Mouse (Mus musculus): Measurements from ENCODE around the gene Amfr.
A peak's percentile ranks its signal among the peaks of the same experiment; 100 is the strongest.

Amfr gene

GRCm38 (mm10) chr8:94012013-94012951 is at the start of gene Amfr:
Gene Amfr, minus strand, starts transcription at chr8:94012842.
- peak; percentile 47 to 54 for DNase-seq (ENCODE audit: low spot score in 2 of 2)

- peak in 1 of 2 experiments; percentile 51 for DNase-seq (ENCODE audit: low spot score in 2 of 2)
Measured at GRCm38 (mm10) chr8:94057157-94057854, 44.7 kb upstream of the Amfr start.

GRCm38 (mm10) chr8:94052696-94053095 is 40.1 kb upstream of the Amfr start:
- DNase-seq (ENCODE audit: low spot score in 2 of 2), result no peak

- no peak for DNase-seq (ENCODE audit: low spot score in 2 of 2)
Measured at GRCm38 (mm10) chr8:94047845-94048244, 35.2 kb upstream of the Amfr start.

- DNase-seq (ENCODE audit: low spot score in 2 of 2), result no peak
Measured at GRCm38 (mm10) chr8:94037806-94038205, 25.2 kb upstream of the Amfr start.

- DNase-seq (ENCODE audit: low spot score in 2 of 2), result peak; percentile 91
Measured at GRCm38 (mm10) chr8:94036944-94037524, 24.4 kb upstream of the Amfr start, which contains the start of the genes Nudt21 and Ogfod1. Gene Nudt21, minus strand, starts transcription at chr8:94037031. Gene Ogfod1, plus strand, starts transcription at chr8:94037198.

GRCm38 (mm10) chr8:94036541-94036940 is 23.9 kb upstream of the Amfr start:
- DNase-seq (ENCODE audit: low spot score in 2 of 2), result peak; percentile 58 to 69

- no peak for DNase-seq (ENCODE audit: low spot score in 2 of 2)
Measured at GRCm38 (mm10) chr8:94035200-94035599, 22.6 kb upstream of the Amfr start.

- no peak for DNase-seq (ENCODE audit: low spot score in 2 of 2)
Measured at GRCm38 (mm10) chr8:94033601-94034000, 21.0 kb upstream of the Amfr start.

GRCm38 (mm10) chr8:94029701-94030100 is 17.1 kb upstream of the Amfr start:
- DNase-seq (ENCODE audit: low spot score in 2 of 2), result no peak

GRCm38 (mm10) chr8:94023916-94024315 is 11.3 kb upstream of the Amfr start:
- no peak for DNase-seq (ENCODE audit: low spot score in 2 of 2)

GRCm38 (mm10) chr8:94013026-94013612 is 477 bp upstream of the Amfr start:
- no peak for DNase-seq (ENCODE audit: low spot score in 2 of 2)

- peak in 1 of 2 experiments; percentile 15 for DNase-seq (ENCODE audit: low spot score in 2 of 2)
Measured at GRCm38 (mm10) chr8:94011076-94012012, 1.3 kb downstream of the Amfr start.

GRCm38 (mm10) chr8:94010101-94010705 is 2.4 kb downstream of the Amfr start:
- no peak for DNase-seq (ENCODE audit: low spot score in 2 of 2)

GRCm38 (mm10) chr8:94009243-94009845 is 3.3 kb downstream of the Amfr start:
- no peak for DNase-seq (ENCODE audit: low spot score in 2 of 2)

- DNase-seq (ENCODE audit: low spot score in 2 of 2), result no peak
Measured at GRCm38 (mm10) chr8:94004139-94004538, 8.5 kb downstream of the Amfr start.

GRCm38 (mm10) chr8:93998961-93999360 is 13.7 kb downstream of the Amfr start:
- DNase-seq (ENCODE audit: low spot score in 2 of 2), result no peak

- DNase-seq (ENCODE audit: low spot score in 2 of 2), result no peak
Measured at GRCm38 (mm10) chr8:93989739-93990138, 22.9 kb downstream of the Amfr start.

- DNase-seq (ENCODE audit: low spot score in 2 of 2), result no peak
Measured at GRCm38 (mm10) chr8:93984731-93985130, 27.9 kb downstream of the Amfr start.

- no peak for DNase-seq (ENCODE audit: low spot score in 2 of 2)
Measured at GRCm38 (mm10) chr8:93983827-93984226, 28.8 kb downstream of the Amfr start.

All from thymus, postnatal 10 days (tissue).